Mouse (Mus musculus) megakaryocyte, embryonic 14.5 days (primary cell): ENCODE measurements around the gene Nlrp3.

Source experiments
- FLI1 ChIP-seq: IDR thresholded peaks from 2 replicates; pipeline ENCODE4 v1.6.1; 2012; ENCODE audit warnings: low read length, inconsistent platforms, mixed read lengths
- GATA1 ChIP-seq: IDR thresholded peaks from 3 replicates; pipeline ENCODE4 v1.6.1; 2012; ENCODE audit warnings: mixed read lengths, low read length, inconsistent platforms, borderline replicate concordance

DNA sequence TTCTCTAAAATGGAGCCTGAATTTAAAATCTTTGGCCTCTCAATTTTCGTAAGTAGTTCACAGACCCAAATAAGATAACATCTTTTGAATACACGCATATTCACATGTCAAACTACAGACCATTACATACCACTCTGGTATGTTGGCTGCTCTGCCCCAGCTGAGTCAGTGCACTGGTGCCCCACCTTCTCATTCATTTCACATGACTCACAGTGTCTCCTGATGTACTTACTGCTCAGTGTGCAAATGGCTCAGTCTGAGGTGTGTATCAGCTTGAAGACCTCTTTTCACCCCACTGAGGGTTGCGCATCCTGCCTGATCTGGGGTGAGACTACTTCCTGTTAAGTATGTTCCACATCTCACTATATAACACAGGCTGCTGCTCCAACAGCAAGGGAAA is 59.5 kb downstream of the Nlrp3 start:
- no peak for TF ChIP-seq GATA1
- no peak for TF ChIP-seq FLI1
